Mouse (Mus musculus) brain, embryonic 18.5 days (tissue): Measurements from ENCODE around the gene Xrn2.
"Not testable (repeated sequence)": the region's sequence is repeated elsewhere in the genome, so short reads cannot be mapped to it uniquely, and the experiment has no call there.

Experiments
- DNase-seq: peaks from one replicate; pipeline ENCODE4 v3.0.0-alpha.2; 2012; ENCODE audit warnings: low read depth, low spot score

Gene Xrn2

DNA sequence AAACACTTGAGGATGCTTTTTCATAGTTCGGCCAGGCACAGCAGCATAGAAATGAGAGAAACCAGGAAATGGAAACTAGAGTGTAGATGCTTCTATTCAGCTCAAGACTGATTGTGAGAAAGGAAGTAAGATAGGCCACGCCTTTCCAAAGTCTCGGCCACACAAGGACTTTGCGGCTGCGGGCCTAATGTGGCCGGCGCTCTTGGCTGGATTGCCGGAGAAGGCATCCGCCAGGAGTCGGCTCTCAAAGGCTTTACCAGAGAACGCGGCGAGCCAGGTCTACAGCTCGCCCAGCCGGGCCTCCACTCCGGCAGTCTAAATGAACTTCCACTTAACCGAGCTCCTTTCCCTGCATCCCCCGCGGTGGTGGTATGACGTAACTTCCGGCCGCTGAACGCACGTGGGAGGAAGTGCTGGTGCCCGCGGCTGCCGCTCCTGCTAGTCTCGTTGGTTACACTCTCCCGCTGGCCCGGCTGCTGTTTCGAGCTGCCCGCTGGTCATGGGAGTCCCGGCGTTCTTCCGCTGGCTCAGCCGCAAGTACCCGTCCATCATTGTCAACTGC, at the start of gene Xrn2:
TSS of gene Xrn2 (plus strand) at position 374 of the 562 bp plus-strand sequence.
- peak; percentile 92 for DNase-seq

DNA sequence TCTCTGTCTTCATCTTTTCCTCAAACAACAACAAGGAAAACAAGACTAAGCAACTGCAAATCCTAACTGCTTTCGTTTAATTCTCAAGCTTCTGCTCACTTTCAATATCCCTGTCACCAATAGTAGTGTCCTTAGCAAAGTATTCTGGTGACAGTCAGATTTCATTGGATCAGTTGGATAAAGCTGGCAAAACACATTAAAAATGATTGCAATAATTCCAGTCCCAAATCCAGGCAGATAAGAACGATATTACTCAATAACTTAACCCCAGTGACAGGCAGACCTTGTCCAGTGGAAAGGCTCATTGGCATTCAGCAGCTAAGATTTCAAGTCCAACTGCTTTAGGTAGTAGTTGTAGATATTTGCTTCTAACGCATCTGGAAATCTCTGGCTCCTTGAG, 37.8 kb upstream of the Xrn2 start:
- DNase-seq, result no peak

- no peak for DNase-seq
Measured at GRCm38 (mm10) chr2:146975453-146976028, 37.3 kb upstream of the Xrn2 start.

DNA sequence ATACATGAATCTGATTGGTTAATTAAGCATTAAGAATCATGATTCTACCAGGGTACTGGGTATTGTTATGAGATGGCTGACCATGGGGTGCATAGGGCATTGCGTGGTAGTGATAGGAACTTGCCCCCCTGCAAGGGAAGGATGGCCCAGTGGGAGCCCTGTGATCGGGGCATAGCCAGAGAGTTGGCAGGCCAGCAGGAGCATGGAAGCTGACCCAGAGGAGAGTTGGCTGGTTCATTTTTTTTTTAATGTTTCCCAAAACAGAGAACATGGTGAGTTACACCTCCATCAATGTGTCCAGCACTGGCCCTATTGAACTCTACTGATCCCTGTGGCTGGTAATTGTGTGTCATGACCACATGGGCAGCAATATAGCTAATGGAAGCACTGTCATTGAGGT, 30.0 kb upstream of the Xrn2 start:
- DNase-seq, result no peak

DNA sequence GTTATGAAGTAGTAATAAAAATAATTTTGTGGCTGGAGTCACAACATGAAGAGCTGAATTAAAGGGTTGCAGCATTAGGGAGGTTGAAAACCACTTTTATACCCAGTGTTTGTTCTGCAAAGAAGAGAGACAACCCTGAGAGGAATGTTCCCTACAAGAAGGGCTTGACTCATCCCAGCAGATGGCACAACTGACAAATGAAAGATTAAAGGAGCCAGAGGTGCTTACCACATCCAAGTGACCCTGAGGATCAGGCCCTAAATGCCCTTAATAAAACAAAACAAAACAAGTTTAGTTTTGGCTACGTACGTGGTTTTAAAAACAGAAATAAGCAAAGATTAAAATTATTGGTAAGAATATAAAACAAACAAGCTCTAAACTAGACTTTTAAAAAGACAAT, 28.0 kb upstream of the Xrn2 start:
- no peak for DNase-seq

DNA sequence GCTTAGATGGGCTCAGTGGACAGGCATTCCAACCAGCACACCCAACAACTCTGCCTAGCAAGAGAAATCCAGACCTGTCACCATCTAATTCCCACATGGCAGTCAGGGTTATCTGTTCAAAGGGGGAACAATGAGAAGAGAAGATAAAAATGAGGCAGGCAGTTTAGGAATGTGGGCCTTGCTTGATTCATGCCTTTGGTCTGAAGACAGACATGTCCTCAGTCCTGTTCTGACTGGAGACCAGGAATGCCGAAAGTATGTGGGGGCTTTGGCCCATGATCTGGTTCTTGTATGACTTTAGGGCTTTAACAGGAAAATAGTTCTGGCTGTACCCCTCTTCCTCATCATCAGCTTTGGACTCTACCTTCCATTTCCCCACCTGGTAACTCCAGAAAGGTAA, 27.0 kb upstream of the Xrn2 start:
- no peak for DNase-seq

DNA sequence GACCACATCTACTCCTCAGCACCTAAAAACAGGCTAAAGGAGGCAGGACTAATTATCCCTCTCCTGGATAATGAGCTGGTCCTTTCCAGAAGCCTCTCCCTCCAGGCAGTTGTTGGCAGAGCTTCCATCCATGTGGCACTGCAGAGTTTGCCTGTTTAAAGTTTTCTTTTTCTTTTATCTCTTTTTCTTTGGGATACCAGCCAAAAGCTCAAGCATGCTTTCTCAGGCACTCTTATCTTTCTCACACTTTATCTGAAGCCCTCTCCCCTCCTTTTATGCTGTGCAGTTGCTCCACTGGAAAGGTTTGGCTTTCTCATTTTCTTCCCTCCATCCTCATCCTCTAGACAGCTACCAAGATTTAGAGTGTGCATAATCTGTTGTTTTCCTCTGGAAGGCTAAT, 26.4 kb upstream of the Xrn2 start:
- no peak for DNase-seq

GRCm38 (mm10) chr2:147007265-147007664, 5.5 kb upstream of the Xrn2 start:
- DNase-seq, result no peak

DNA sequence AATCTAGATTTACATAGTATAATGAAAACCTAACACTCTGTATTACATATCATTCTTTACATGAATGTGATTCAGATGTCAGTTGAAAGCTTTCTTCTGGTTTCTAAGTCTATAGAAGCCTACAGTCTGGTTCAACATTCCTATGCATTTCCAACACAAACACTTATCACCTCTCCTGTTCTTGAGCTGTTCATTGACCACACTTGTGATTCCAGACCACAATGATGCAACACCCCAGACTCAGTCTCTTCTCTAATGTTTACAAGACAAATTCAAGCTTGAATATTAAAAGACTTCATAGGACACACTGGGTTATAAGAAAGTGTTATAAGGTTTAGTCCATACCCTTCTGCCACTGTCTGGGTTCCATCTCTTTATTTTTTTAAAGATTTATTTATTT, 3.7 kb upstream of the Xrn2 start:
- no peak for DNase-seq

DNA sequence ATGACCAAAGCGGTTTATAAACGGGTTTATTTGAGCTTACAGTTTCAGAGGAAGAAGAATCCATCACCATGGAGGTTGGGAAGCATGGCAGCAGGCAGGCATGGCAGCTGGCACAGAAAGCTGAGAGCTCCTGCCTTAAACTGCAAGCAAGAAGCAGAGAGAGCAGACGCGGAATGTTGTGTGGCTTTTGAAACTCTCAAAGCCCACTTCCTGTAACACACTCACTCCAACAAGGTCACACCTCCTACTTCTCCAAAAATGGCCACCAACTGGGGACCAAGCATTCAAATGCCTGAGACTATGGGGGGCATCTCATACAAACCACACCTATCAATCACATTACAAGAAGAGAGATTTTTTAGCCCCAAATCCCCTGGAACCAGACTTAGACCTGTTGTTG, 2.7 kb upstream of the Xrn2 start:
- no peak for DNase-seq

- no peak for DNase-seq
Measured at GRCm38 (mm10) chr2:147010952-147011351, 1.8 kb upstream of the Xrn2 start.

DNA sequence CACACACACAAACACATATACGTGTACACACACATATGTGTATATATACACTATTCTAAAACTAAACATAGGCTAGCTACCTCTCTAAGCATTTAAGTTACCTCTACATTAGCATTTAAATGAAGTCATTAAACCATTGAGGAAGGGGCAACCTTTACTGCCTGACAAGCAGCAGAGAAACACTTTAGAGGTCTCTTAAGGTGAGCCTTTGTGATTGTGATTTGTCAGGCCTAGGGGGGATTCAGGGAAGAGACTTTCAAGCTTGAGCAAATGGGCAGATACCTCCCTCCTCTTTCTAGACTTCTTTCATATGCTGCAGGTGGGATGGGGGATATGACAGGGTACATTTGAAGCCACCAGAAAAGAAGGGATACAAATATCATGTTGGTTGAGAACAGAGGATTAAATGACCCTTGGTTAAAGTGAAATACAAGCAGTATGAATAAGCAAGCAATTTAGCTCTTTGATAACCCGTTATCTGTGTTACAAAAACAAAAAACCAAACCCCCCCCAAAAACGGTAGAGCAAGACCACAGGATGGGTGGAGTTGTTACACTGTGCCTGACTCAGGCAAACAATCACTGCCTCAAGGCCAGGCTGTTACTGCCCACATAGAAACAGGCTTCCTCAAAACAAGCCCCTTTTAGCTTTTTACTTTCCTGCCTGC, 1.2 kb upstream of the Xrn2 start:
- no peak for DNase-seq

GRCm38 (mm10) chr2:147012141-147012622, 614 bp upstream of the Xrn2 start:
- DNase-seq, result no peak

- DNase-seq, result peak; percentile 52
Measured at GRCm38 (mm10) chr2:147013194-147013969, 586 bp downstream of the Xrn2 start.

GRCm38 (mm10) chr2:147014101-147014886, 1.5 kb downstream of the Xrn2 start:
- no peak for DNase-seq

DNA sequence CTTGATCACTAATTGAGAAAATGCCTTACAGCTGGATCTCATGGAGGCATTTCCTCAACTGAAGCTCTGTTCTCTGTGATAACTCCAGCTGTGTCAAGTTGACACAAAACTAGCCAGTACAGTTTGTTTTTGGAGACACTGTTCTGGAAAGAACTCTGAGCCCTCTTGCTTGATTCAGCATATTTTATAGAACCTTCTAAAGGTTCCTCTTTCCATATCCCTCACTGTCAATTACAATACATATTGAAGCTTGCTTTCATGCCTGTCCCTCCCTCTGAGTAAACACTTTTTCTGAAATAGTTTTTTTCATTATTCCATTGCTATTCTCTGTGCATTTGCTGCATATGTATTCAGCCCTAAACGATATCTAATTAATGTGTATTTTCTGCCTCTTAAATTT, 9.2 kb downstream of the Xrn2 start:
- DNase-seq, result not testable (repeated sequence)

DNA sequence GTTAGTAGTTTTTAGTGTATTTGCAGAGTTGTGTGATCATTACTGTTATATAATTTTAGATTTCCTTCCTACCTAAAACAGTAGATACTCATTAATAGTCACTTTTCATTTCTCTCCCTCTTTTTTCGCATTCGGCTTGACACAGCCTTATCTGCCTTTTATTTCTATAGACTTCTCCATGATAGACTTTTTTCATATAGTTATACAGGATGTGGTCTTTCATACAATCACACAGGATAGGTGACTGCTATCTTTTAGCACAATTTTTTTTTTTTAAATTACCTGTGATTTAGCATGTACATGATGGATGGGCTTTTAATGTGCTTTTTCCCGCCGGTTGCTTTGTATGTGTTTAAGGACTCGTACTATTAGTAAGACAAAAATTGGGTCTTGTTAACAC, 10.3 kb downstream of the Xrn2 start:
- no peak for DNase-seq

- DNase-seq, result no peak
Measured at GRCm38 (mm10) chr2:147023560-147023959, 10.8 kb downstream of the Xrn2 start.

GRCm38 (mm10) chr2:147033065-147033464, 20.3 kb downstream of the Xrn2 start:
- DNase-seq, result no peak

DNA sequence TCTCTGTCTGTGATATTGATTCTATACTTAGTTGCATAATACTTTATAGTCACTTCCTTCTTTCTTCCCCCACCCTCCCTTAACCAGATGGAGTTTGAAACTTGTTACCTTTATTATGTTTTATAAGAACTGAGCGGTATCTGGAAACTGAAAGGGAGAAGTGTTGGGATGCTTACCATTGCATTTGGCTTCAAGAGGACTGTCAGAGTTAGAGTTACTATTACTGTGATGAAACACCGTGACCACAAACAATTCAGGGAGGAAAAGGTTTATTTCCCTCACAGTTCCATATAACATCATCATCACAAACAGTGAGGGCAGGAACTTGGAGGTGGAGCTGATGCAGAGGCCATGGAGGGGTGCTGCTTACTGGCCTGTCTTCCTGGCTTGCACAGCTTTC, 23.1 kb downstream of the Xrn2 start:
- DNase-seq, result no peak

GRCm38 (mm10) chr2:147047051-147047450, 34.3 kb downstream of the Xrn2 start:
- DNase-seq, result no peak
